Mouse (Mus musculus): ENCODE results near the gene Il1r2. TPM values are rescaled to one million over a fixed set of nuclear protein-coding genes. Genes with fewer than 3 reads are reported as not detected.

The Il1r2 gene
- polyA plus RNA-seq, 1 experiment from 2014 or later: 3.4 TPM

DNA sequence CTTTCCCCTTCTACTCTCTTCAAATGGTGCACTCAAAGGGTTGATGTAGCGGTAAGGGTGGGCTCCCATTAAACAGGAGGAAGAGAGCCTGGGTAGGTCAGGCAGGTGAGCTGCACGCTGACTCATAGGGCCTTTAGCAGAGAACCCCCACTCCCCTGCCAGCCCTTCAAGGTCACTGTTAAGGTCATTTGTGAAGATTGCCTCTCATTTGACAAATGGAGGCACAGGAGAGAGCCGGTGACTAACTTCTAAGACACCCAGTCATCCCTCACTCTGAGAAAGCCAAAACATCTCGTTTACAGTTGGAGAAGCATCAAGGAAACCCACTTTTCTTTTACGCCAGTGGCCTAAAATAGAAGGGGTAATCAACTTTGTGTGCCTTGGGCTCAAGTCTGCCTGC is 16.5 kb upstream of the Il1r2 start:
- WGBS (ENCODE audit: insufficient replicate concordance): 72% methylated on average over 5 of the region's 5 CpGs
- Histone ChIP-seq H3K36me3 (replicated peaks; ENCODE audit: insufficient read depth, low read length) (no peaks in the 10 kb centered on the region), H3K27ac (ENCODE audit: low read depth) (0 out of 2 replicates have a peak overlapping the region, but pooled peaks have one; percentile 22), H3K4me2 (ENCODE audit: low read depth, low read length) (no peak overlapping the region), H3K4me1 (ENCODE audit: insufficient read depth) (peaks cover 19% of the 10 kb centered on the region), H3K27me3 (ENCODE audit: insufficient read depth, low read length) (no peaks in the 10 kb centered on the region), H3K9me3 (ENCODE audit: low read length) (no peaks in the 10 kb centered on the region), H3K9ac (replicated peaks) (no peak overlapping the region), H3K4me3 (ENCODE audit: low read depth, low read length) (no peak overlapping the region)
- ATAC-seq (no peak), DNase-seq (no peak)
- TF ChIP-seq CTCF (IDR thresholded peaks at IDR 0.05; ENCODE audit: low read depth) (no peak), EP300 (IDR thresholded peaks at IDR 0.05; ENCODE audit: low read depth) (no peak)

DNA sequence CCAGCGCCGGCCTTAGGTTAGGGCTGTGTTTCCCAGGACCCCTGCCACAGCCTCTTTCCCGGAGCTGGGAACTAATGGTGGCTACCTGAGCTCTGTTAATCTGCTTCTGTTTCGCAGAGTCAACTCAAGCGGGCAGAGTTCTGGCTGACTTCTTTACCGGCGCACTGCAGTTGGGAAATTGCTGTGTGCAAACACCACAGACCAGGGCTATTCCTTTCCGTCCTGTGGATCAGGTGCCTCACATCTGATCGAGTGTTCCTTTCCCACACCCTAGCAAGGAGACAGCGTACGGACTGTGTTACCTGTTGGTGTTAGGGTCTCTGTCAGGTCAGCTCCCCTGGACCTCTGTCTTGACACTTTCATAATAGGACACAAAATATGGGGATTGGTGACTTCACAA is 15.9 kb upstream of the Il1r2 start:
- WGBS (ENCODE audit: insufficient replicate concordance): 48% methylated on average over 11 of the region's 11 CpGs
- ATAC-seq: peak; percentile 57

DNA sequence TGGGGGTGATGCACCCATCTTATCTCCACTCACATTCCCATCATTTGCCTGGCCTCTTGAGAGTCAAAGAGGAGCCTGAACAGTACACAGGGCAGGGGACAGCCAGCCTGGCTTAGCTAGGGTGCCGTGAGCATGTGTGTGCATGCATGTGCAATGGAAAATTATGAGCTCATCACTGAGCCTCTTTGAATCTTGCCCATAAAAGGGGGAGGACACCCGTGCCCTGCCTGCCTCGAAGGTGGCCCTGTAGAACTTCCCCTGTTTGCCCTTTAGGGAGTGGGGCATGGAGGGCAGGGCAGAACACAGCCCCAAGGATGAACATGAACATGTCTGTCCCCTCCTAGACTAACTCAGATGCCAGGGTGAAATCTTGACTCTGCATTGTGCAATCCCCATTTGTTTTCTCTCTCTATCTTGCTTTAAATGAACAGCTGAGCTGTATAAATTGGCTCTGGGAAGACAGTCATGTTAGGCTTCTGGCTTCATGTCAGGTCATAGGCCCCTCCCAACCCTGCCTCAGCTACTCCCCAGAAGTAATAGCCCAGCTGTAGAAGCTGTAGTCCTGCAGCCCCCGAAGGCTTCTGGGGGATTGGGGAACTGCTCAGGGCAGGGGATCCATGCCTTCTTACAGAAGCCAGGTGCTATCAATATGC is 14.6 kb upstream of the Il1r2 start:
- no peak for DNase-seq
- H3K9me3 ChIP-seq (ENCODE audit: low read length): no peaks in the 10 kb centered on the region
- H3K27me3 ChIP-seq (ENCODE audit: insufficient read depth, low read length): no peaks in the 10 kb centered on the region
- H3K4me2 ChIP-seq (ENCODE audit: low read depth, low read length): no peak overlapping the region
- no peak overlapping the region for H3K9ac ChIP-seq (replicated peaks)
- H3K36me3 ChIP-seq (replicated peaks; ENCODE audit: insufficient read depth, low read length): no peaks in the 10 kb centered on the region
- TF ChIP-seq EP300 (IDR thresholded peaks at IDR 0.05; ENCODE audit: low read depth) (no peak), CTCF (IDR thresholded peaks at IDR 0.05; ENCODE audit: low read depth) (no peak)
- WGBS (ENCODE audit: insufficient replicate concordance): 46% methylated on average over 4 of the region's 4 CpGs
- ATAC-seq: no peak
- H3K27ac ChIP-seq (ENCODE audit: low read depth): no peak overlapping the region
- H3K4me3 ChIP-seq (ENCODE audit: low read depth, low read length): no peak overlapping the region
- H3K4me1 ChIP-seq (ENCODE audit: insufficient read depth): peaks cover 19% of the 10 kb centered on the region

More for the DNA sequence above, 15.9 kb upstream of the Il1r2 start:
- Histone ChIP-seq H3K4me2 (ENCODE audit: low read depth, low read length) (peak overlapping the region; percentile 18; the same call in 1 of the 2 replicates), H3K36me3 (replicated peaks; ENCODE audit: insufficient read depth, low read length) (no peaks in the 10 kb centered on the region), H3K4me3 (ENCODE audit: low read depth, low read length) (no peak overlapping the region), H3K9ac (replicated peaks) (no peak overlapping the region), H3K27ac (ENCODE audit: low read depth) (peak overlapping the region; percentile 22; the same call in 1 of the 2 replicates), H3K27me3 (ENCODE audit: insufficient read depth, low read length) (no peaks in the 10 kb centered on the region), H3K9me3 (ENCODE audit: low read length) (no peaks in the 10 kb centered on the region), H3K4me1 (ENCODE audit: insufficient read depth) (peaks cover 19% of the 10 kb centered on the region)
- DNase-seq: no peak
- TF ChIP-seq CTCF (IDR thresholded peaks at IDR 0.05; ENCODE audit: low read depth) (no peak), EP300 (IDR thresholded peaks at IDR 0.05; ENCODE audit: low read depth) (no peak)

DNA sequence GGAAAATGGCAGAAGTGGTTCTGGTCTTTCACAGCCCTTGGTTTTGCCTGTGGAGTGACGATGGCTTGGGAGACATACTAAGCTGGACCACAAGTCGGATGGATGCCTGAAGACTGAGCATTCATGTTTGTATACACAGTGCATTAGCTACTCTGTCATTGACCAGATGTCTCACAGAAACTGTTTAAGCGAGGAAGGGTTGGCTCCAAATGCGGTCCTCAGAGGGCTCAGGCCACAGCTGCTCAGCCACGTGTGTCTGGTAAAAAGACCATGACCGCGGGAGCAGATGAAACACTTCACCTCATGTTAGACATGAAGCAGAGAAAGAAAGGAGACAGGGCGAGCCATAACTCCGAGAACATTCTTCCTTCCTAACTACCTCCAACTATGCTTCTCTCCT is 12.5 kb upstream of the Il1r2 start:
- no peaks in the 10 kb centered on the region for H3K9me3 ChIP-seq (ENCODE audit: low read length)
- no peak overlapping the region for H3K27ac ChIP-seq (ENCODE audit: low read depth)
- H3K4me2 ChIP-seq (ENCODE audit: low read depth, low read length): no peak overlapping the region
- H3K9ac ChIP-seq (replicated peaks): no peak overlapping the region
- 0 out of 2 replicates have a peak, but pooled peaks cover 2% of the 10 kb centered on the region for H3K27me3 ChIP-seq (ENCODE audit: insufficient read depth, low read length)
- H3K4me1 ChIP-seq (ENCODE audit: insufficient read depth): peaks cover 19% of the 10 kb centered on the region
- no peak for ATAC-seq
- H3K4me3 ChIP-seq (ENCODE audit: low read depth, low read length): no peak overlapping the region
- no peak for DNase-seq
- WGBS (ENCODE audit: insufficient replicate concordance): 79% methylated on average over 9 of the region's 9 CpGs
- TF ChIP-seq CTCF (IDR thresholded peaks at IDR 0.05; ENCODE audit: low read depth) (no peak), EP300 (IDR thresholded peaks at IDR 0.05; ENCODE audit: low read depth) (no peak)
- no peaks in the 10 kb centered on the region for H3K36me3 ChIP-seq (replicated peaks; ENCODE audit: insufficient read depth, low read length)

DNA sequence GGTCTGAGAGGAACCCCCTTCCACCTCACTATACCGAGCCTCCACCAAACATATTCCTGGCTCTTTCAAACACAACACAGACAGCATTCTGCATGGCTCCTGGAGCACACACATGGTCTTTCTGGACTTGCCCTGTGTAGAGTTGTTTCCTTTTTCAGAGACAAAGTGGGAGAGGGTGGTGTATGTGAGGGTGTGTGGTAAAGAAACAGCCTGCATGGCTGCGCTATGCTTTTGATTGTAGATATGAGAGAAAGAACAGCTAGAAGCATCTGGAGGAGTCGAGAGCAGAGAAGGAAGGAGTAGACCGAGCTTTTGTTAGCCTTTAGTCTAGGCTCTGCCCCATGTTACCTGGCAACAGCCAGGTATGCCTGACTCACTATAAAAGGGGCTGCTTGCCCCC is 10.5 kb upstream of the Il1r2 start:
- no peak overlapping the region for H3K27ac ChIP-seq (ENCODE audit: low read depth)
- H3K4me3 ChIP-seq (ENCODE audit: low read depth, low read length): no peak overlapping the region
- ATAC-seq (no peak), DNase-seq (no peak)
- no peaks in the 10 kb centered on the region for H3K36me3 ChIP-seq (replicated peaks; ENCODE audit: insufficient read depth, low read length)
- 68% methylated on average over 4 of the region's 4 CpGs for WGBS (ENCODE audit: insufficient replicate concordance)
- H3K9ac ChIP-seq (replicated peaks): no peak overlapping the region
- TF ChIP-seq CTCF (IDR thresholded peaks at IDR 0.05; ENCODE audit: low read depth) (no peak), EP300 (IDR thresholded peaks at IDR 0.05; ENCODE audit: low read depth) (no peak)
- H3K4me2 ChIP-seq (ENCODE audit: low read depth, low read length): no peak overlapping the region
- 0 out of 2 replicates have a peak, but pooled peaks cover 2% of the 10 kb centered on the region for H3K27me3 ChIP-seq (ENCODE audit: insufficient read depth, low read length)
- peaks cover 12% of the 10 kb centered on the region for H3K4me1 ChIP-seq (ENCODE audit: insufficient read depth)
- H3K9me3 ChIP-seq (ENCODE audit: low read length): no peaks in the 10 kb centered on the region

DNA sequence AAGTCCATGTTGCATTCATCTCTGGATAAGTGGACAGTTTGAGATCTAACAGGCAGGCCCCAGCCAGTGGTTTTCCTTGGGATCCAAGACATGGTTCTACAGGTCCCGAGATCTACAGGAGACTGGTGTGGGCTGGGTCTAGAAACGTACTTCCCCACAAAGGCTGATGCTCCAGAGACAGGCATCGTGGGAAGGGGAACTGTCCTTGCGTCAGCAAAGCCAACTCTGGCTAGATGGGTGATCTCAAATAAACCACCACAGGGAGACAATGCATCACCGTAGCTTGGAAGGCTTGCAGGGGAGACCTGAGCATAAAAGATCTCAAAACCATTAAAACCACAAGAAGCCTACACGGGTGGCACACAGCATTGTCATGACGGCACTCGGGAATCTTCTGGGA is 9.4 kb upstream of the Il1r2 start:
- no peak overlapping the region for H3K4me3 ChIP-seq (ENCODE audit: low read depth, low read length)
- 67% methylated on average over 8 of the region's 8 CpGs for WGBS (ENCODE audit: insufficient replicate concordance)

More for the DNA sequence above, 9.4 kb upstream of the Il1r2 start:
- no peak for DNase-seq
- H3K9me3 ChIP-seq (ENCODE audit: low read length): no peaks in the 10 kb centered on the region
- no peak for TF ChIP-seq CTCF (IDR thresholded peaks at IDR 0.05; ENCODE audit: low read depth)
- TF ChIP-seq EP300 (IDR thresholded peaks at IDR 0.05; ENCODE audit: low read depth): no peak
- peaks cover 4% of the 10 kb centered on the region; the same call in 1 of the 2 replicates for H3K4me1 ChIP-seq (ENCODE audit: insufficient read depth)
- H3K27ac ChIP-seq (ENCODE audit: low read depth): no peak overlapping the region
- 0 out of 2 replicates have a peak, but pooled peaks cover 2% of the 10 kb centered on the region for H3K27me3 ChIP-seq (ENCODE audit: insufficient read depth, low read length)
- no peak overlapping the region for H3K9ac ChIP-seq (replicated peaks)
- ATAC-seq: no peak
- H3K36me3 ChIP-seq (replicated peaks; ENCODE audit: insufficient read depth, low read length): no peaks in the 10 kb centered on the region
- H3K4me2 ChIP-seq (ENCODE audit: low read depth, low read length): no peak overlapping the region

All from liver, postnatal 0 days (tissue).